Mouse (Mus musculus) megakaryocyte, embryonic 14.5 days (primary cell): ENCODE data around the gene Prodh2.

Experiments used
- FLI1 ChIP-seq: IDR thresholded peaks from 2 replicates; pipeline ENCODE4 v1.6.1; 2012; ENCODE audit warnings: low read length, inconsistent platforms, mixed read lengths
- GATA1 ChIP-seq: IDR thresholded peaks from 3 replicates; pipeline ENCODE4 v1.6.1; 2012; ENCODE audit warnings: mixed read lengths, low read length, inconsistent platforms, borderline replicate concordance

- TF ChIP-seq GATA1 (no peak), FLI1 (no peak)
Measured at GRCm38 (mm10) chr7:30443696-30444095, 49.7 kb upstream of the Prodh2 start.
